Mouse (Mus musculus) embryonic facial prominence, embryonic 14.5 days (tissue): ENCODE measurements around the gene Gm47841. TPM values are rescaled to one million over a fixed set of nuclear protein-coding genes. Genes with fewer than 3 reads are reported as not detected.
A peak's percentile ranks its signal among the peaks of the same experiment; 100 is the strongest.

Experiments
- ATAC-seq: fragments of 200-750 bp; cut with Nextera tagmentation; 2 replicates; pipeline ENCODE4 v1.8.0; 2017; ENCODE audit warnings: low read depth, moderate number of reproducible peaks, moderate TSS enrichment
- DNase-seq: peaks from one replicate; pipeline ENCODE4 v3.0.0-alpha.2; 2015; ENCODE audit warnings: low spot score
- H3K27ac ChIP-seq: fragments of 300-500 bp; sonication (generic); replicated peaks from 2 replicates; pipeline ENCODE4 v1.5.1; 2014; ENCODE audit warnings: low read depth, mild to moderate bottlenecking, low read length, moderate library complexity
- H3K27me3 ChIP-seq: fragments of 300-500 bp; sonication (generic); replicated peaks from 2 replicates; pipeline ENCODE4 v1.6.1; 2014; ENCODE audit warnings: low read length; ENCODE audit not compliant: control insufficient read depth, insufficient read depth
- H3K36me3 ChIP-seq: fragments of 300-500 bp; sonication (generic); 2 replicates; pipeline ENCODE4 v1.6.1; 2014; ENCODE audit warnings: low read length, mixed read lengths; ENCODE audit not compliant: control insufficient read depth, insufficient read depth
- H3K4me1 ChIP-seq: fragments of 300-500 bp; sonication (generic); 2 replicates; pipeline ENCODE4 v1.6.1; 2014; ENCODE audit warnings: antibody characterized with exemption, low read length; ENCODE audit not compliant: control insufficient read depth, insufficient read depth
- H3K4me2 ChIP-seq: fragments of 300-500 bp; sonication (generic); 2 replicates; pipeline ENCODE4 v1.6.1; 2014; ENCODE audit warnings: low read depth, mild to moderate bottlenecking, low read length, moderate library complexity, mixed read lengths
- H3K4me3 ChIP-seq: fragments of 300-500 bp; sonication (generic); 2 replicates; pipeline ENCODE4 v1.5.1; 2014; ENCODE audit warnings: low read depth, mild to moderate bottlenecking, low read length
- H3K9ac ChIP-seq: fragments of 300-500 bp; sonication (generic); 2 replicates; pipeline ENCODE4 v1.6.1; 2014; ENCODE audit warnings: low read depth, mild to moderate bottlenecking, low read length, moderate library complexity, mixed read lengths
- H3K9me3 ChIP-seq: fragments of 300-500 bp; sonication (generic); 2 replicates; pipeline ENCODE4 v1.6.1; 2016; ENCODE audit warnings: low read length; ENCODE audit not compliant: control insufficient read depth
- WGBS: fragments of 180-500 bp; shearing (Covaris S2); extraction: QIAGEN DNeasy Blood & Tissue Kit; methylation state at CpG from one replicate; pipeline ENCODE4 v1.1.7; 2014; 5-methylcytosine and 5-hydroxymethylcytosine counted together
- polyA plus RNA-seq: library from polyadenylated mRNA; unstranded; fragments of >200 nt; fragmentation: Nextera tagmentation; extraction: Ambion mirVana; gene quantifications from 2 replicates; pipeline ENCODE4 v1.2.1, GENCODE M21; 2014

The Gm47841 gene
- polyA plus RNA-seq, 1 experiment from 2014 or later, result not detected

DNA sequence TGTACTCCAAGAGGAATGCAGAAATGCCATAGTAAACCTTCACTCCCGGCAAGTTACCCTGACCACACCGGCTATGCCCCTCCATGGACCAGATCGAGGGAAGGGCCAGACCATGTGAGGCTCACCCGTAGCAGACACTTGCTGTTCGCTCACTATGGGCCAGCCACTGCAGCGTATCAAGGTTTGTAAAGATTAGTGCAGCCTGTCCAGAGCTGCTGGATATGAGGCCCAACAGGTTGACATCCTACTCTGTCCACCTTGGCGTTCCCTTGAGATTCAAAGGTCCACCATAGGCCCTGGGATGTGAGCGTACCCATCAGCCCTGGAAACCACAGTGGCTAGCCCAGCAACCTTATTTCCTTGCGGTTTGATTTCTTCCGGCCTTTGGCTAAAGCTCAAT lies 7.3 kb upstream of the Gm47841 start:
- no peak overlapping the region for H3K9ac ChIP-seq
- 80% methylated on average over 10 of the region's 10 CpGs for WGBS
- no peaks in the 10 kb centered on the region for H3K36me3 ChIP-seq
- H3K4me3 ChIP-seq, result no peak overlapping the region
- H3K9me3 ChIP-seq, result no peaks in the 10 kb centered on the region
- ATAC-seq, result no peak
- H3K27me3 ChIP-seq, result peaks cover 38% of the 10 kb centered on the region
- no peak for DNase-seq
- H3K27ac ChIP-seq, result no peak overlapping the region
- peaks cover 7% of the 10 kb centered on the region; the same call in 1 of the 2 replicates for H3K4me1 ChIP-seq
- H3K4me2 ChIP-seq, result no peak overlapping the region

DNA sequence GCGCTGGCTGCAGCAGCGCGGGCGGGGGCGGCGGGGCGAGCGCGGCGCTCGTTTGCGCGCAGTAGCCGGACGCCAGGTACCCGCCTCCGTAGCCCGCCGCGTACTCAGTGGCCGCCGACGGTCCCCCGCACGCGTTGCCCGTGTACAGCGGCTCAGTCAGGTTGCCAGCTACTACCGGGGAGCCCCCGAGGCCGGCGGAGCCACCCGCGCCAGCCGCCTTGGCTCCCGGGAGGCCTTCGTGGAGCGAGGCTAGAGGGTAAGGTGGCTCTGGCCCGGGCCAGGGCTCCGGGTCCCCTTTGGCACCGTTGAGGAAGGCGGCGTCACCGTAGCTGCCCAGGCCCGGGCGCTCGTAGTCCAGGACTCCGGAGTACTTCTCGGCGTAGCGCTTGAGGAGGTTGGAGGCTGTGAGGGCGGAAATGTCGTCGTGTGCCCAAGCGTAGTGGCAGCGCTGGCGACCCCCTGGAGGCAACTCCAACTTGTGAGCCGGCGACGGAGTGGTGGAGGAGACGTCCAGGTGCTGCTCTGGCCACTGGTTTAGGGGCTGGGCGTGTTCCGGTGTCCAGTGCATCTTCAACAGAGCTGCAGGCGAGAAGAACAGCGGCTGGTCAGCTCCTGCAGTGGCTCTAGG lies 6.7 kb upstream of the Gm47841 start:
- H3K27me3 ChIP-seq, result peaks cover 38% of the 10 kb centered on the region
- peaks cover 5% of the 10 kb centered on the region; the same call in 1 of the 2 replicates for H3K4me1 ChIP-seq
- ATAC-seq (no peak), DNase-seq (no peak)
- H3K4me3 ChIP-seq, result peak overlapping the region; percentile 41
- peak overlapping the region; percentile 70 for H3K4me2 ChIP-seq
- peak overlapping the region; percentile 57 for H3K9ac ChIP-seq
- no peak overlapping the region for H3K27ac ChIP-seq
- 27% methylated on average over 24 of the region's 65 CpGs for WGBS
- H3K9me3 ChIP-seq, result no peaks in the 10 kb centered on the region
- no peaks in the 10 kb centered on the region for H3K36me3 ChIP-seq

DNA sequence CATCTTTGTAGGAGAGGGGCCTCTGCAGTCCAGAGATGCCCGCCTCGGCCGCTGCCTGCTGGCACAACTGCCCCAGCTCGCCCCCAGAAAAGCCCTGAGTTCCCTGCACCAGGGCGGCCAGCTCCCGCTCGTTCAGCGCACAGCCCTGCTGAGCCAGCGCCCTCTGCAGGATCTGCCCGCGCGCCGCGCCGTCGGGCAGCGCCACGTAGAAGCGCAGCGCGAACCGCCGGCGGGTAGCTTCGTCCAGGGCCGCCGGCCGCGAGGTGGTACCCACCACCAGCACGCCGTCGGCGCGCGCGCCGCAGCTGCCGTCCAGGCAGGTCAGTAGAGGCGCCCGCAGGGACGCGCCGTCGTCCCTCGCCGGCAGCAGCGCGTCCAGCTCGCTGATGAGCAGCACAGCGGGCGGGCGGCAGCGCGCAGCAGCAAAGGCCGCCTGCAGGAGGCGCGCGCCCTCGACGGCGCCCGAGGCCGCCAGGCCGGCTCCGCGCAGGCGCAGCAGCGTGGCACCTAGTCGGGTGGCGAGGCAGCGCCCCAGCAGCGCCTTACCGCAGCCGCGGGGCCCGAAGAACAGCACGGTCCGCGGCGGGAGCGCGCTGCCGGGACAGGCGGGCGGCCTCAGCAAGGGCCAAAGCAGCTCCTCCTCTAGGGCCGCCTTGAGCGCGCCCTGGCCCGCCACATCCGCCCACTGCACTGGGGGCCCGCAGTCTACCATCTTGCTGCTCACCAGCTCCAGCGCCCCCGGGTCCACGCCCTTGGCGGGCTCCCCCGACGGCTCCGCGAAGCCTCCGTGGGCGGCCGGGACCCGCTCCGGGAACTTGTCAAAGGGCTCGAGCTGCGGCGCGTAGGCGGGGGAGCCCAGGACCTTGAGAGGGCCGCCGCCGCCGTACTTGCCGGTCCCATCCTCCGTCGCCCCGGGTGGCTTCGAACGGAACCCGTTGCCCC lies 5.6 kb upstream of the Gm47841 start:
- 19% methylated on average over 45 of the region's 120 CpGs for WGBS
- Histone ChIP-seq H3K4me3 (peak overlapping the region; percentile 41), H3K27ac (no peak overlapping the region), H3K9me3 (no peaks in the 10 kb centered on the region), H3K9ac (peak overlapping the region; percentile 57), H3K4me2 (peak overlapping the region; percentile 70), H3K36me3 (no peaks in the 10 kb centered on the region), H3K27me3 (peaks cover 46% of the 10 kb centered on the region), H3K4me1 (peaks cover 5% of the 10 kb centered on the region; the same call in 1 of the 2 replicates)
- ATAC-seq (peak; percentile 51; the same call in 1 of the 2 replicates), DNase-seq (no peak)

DNA sequence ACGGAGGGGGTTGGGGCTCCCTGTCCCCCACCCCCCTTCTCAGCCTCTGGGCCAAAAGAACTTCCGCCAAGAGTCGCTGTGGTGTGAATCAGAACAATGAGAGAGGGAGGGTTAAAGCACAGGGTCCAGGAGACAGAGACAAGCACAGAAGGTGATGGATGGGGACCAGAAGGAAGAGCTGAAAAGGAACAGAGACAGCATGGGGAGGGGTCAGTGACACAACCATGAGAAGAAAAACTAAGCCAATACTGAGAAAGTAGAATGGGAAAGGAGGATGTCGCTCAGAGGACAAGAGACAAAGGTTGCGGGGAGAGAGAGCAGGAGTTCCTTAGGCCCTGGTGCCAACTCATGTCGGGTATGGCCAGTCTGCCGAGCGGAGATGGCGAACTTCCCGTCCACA lies 4.7 kb upstream of the Gm47841 start:
- peaks cover 55% of the 10 kb centered on the region for H3K27me3 ChIP-seq
- no peak overlapping the region for H3K27ac ChIP-seq
- WGBS, result 72% methylated on average over 10 of the region's 10 CpGs
- no peak overlapping the region for H3K4me2 ChIP-seq
- H3K9ac ChIP-seq, result no peak overlapping the region; the same call in 1 of the 2 replicates
- no peak overlapping the region for H3K4me3 ChIP-seq
- DNase-seq (no peak), ATAC-seq (no peak)
- no peaks in the 10 kb centered on the region for H3K36me3 ChIP-seq
- peaks cover 9% of the 10 kb centered on the region; the same call in 1 of the 2 replicates for H3K4me1 ChIP-seq
- no peaks in the 10 kb centered on the region for H3K9me3 ChIP-seq

DNA sequence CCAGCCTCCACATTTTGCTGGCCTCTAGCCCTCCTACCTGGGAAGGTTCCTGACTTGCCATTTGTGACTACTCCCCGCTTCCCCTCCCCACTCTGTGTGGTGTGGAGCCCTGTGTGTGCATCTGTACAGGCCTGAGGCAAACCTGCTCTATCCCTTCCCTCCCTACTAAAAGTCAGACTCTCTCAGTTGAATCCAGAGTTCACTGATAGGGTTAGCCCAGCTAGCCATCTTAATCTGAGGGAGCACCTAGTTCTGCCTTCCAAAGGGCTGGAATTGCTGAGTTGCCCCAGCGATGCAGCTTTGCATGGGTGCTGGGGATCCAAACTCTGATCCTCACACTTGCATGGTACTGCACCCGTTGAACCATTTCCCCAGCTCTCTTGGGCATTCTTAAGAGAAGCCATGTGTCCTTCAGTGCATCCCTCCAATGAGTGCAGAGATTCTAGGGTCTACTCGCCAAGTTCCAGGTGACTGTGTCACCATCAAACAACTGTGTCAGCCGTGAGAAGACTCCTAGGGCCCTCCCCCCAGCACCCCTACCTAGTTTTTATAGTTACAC lies 1.2 kb upstream of the Gm47841 start:
- Histone ChIP-seq H3K4me3 (no peak overlapping the region), H3K36me3 (no peaks in the 10 kb centered on the region), H3K27ac (no peak overlapping the region), H3K27me3 (peaks cover 74% of the 10 kb centered on the region), H3K4me1 (peaks cover 15% of the 10 kb centered on the region; the same call in 1 of the 2 replicates), H3K4me2 (no peak overlapping the region), H3K9me3 (no peaks in the 10 kb centered on the region), H3K9ac (no peak overlapping the region)
- no peak for ATAC-seq
- 58% methylated on average over 5 of the region's 5 CpGs for whole genome bisulfite sequencing
- DNase-seq, result no peak

DNA sequence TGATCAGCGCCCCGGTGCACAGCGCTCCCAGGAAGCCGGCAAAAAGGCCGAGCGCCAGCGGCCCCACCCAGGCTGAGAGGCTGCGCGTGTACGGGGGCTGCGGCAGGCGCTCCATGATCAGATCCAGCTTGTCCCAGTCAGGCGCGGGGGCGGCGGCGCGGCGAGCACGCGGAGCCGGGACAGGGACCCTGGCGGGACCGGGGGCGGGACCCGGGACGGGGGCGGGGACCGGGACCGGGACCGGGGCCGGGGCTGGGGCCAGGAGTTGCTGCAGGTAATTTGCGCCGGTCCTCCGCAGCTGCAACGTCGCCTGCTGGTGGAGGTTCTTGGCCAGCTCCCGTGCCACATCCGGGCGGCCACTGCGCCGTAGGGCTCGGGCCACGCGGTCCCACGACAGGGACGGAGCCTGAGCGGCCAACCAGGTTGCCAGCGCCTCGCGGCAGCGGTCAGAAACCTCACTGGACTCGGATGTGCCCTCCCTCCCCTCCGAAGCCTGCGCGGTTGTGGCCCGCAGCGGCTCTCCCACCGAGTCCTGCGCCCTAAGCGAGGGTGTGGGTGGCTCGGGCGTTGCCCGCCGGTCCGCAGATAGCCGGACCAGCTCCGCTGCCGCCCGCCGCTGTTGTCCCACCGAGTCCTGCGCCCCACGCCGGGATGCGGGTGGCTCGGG lies 537 bp downstream of the Gm47841 start:
- under 1% methylated on average over 26 of the region's 77 CpGs for WGBS
- peak overlapping the region; percentile 58 for H3K9ac ChIP-seq
- H3K9me3 ChIP-seq, result no peaks in the 10 kb centered on the region
- no peak overlapping the region for H3K27ac ChIP-seq
- H3K27me3 ChIP-seq, result peaks cover 64% of the 10 kb centered on the region
- H3K36me3 ChIP-seq, result no peaks in the 10 kb centered on the region
- H3K4me2 ChIP-seq, result peak overlapping the region; percentile 100
- H3K4me1 ChIP-seq, result peaks cover 10% of the 10 kb centered on the region; the same call in 1 of the 2 replicates
- DNase-seq (no peak), ATAC-seq (peak; percentile 56)
- H3K4me3 ChIP-seq, result peak overlapping the region; percentile 55

DNA sequence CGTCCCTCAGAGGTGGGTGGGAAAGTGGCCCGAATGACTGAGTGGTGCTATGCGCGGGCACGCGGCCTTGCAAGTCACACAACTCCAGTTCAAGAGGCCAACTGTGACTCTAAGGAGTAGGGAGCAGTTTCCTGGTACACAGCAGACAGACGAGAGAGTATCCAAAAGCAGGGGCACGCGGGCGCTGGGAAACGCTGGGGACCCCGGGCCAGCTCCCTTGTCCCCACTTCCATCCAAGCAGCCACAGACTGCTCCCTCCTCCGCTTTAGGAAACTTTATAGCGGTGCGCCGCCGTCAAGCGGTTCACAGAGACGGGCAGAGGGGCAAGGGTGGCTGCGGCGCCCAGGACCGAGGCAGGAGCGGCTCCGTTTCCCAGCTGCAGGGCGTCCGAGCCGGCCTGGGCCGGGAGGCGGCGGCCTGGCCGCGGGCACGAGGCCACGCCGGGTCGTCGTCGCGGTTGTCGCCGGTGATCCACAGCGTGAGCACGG lies 1.1 kb downstream of the Gm47841 start:
- peak overlapping the region; percentile 58 for H3K9ac ChIP-seq
- H3K27me3 ChIP-seq, result peaks cover 67% of the 10 kb centered on the region
- no peak overlapping the region for H3K27ac ChIP-seq
- 3% methylated on average over 27 of the region's 43 CpGs for WGBS
- no peak for DNase-seq
- no peaks in the 10 kb centered on the region for H3K9me3 ChIP-seq
- peak overlapping the region; percentile 100 for H3K4me2 ChIP-seq
- peak overlapping the region; percentile 55 for H3K4me3 ChIP-seq
- no peaks in the 10 kb centered on the region for H3K36me3 ChIP-seq
- peak; percentile 23; the same call in 1 of the 2 replicates for ATAC-seq
- peaks cover 10% of the 10 kb centered on the region; the same call in 1 of the 2 replicates for H3K4me1 ChIP-seq

DNA sequence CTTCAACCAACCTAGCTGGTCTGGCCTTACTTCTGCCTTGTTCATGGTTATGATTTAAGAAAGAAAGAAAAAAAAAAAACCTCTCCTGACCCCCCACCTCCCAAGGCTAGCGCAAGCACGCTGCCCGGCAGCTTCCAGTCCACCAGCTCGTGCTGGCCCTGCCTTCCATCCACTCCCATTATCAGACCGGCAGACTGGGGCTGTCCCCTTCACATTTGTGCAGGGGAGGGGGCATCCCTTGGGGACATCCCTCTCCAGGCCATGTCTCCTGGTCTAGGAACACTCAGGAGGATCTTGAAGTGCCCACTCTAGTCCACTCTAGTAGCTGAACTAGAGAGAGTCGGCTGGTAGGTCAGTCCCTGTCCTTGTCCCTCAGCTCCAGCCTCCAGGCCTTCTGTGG lies 2.7 kb downstream of the Gm47841 start:
- Histone ChIP-seq H3K4me2 (no peak overlapping the region), H3K9me3 (no peaks in the 10 kb centered on the region), H3K27ac (no peak overlapping the region), H3K9ac (no peak overlapping the region), H3K27me3 (peaks cover 64% of the 10 kb centered on the region), H3K4me1 (peaks cover 10% of the 10 kb centered on the region; the same call in 1 of the 2 replicates), H3K4me3 (no peak overlapping the region), H3K36me3 (0 out of 2 replicates have a peak, but pooled peaks cover 7% of the 10 kb centered on the region)
- ATAC-seq (no peak), DNase-seq (no peak)
- 33% methylated on average over 6 of the region's 6 CpGs for WGBS
